Mouse (Mus musculus) lung, embryonic 14.5 days (tissue): ENCODE measurements around the gene Gm10447. TPM values are rescaled to one million over a fixed set of nuclear protein-coding genes. Genes with fewer than 3 reads are reported as not detected.

ENCODE experiments used
- ATAC-seq: fragments of 200-750 bp; cut with Nextera tagmentation; 2 replicates; pipeline ENCODE4 v1.8.0; 2017; ENCODE audit warnings: mild to moderate bottlenecking, moderate TSS enrichment, moderate library complexity; ENCODE audit not compliant: insufficient read depth
- DNase-seq: peaks from one replicate; pipeline ENCODE4 v3.0.0-alpha.2; 2015
- H3K27ac ChIP-seq: fragments of 300-500 bp; sonication (generic); 2 replicates; pipeline ENCODE4 v1.5.1; 2014; ENCODE audit warnings: low read depth, mild to moderate bottlenecking, moderate library complexity
- H3K27me3 ChIP-seq: fragments of 300-500 bp; sonication (generic); 2 replicates; pipeline ENCODE4 v1.6.1; 2014; ENCODE audit warnings: low read length, control low read depth; ENCODE audit not compliant: insufficient read depth
- H3K36me3 ChIP-seq: fragments of 300-500 bp; sonication (generic); 2 replicates; pipeline ENCODE4 v1.6.1; 2014; ENCODE audit warnings: control low read depth; ENCODE audit not compliant: insufficient read depth
- H3K4me1 ChIP-seq: fragments of 300-500 bp; sonication (generic); 2 replicates; pipeline ENCODE4 v1.6.1; 2014; ENCODE audit warnings: antibody characterized with exemption, control low read depth; ENCODE audit not compliant: insufficient read depth
- H3K4me2 ChIP-seq: fragments of 300-500 bp; sonication (generic); 2 replicates; pipeline ENCODE4 v1.6.1; 2014; ENCODE audit warnings: mild to moderate bottlenecking
- H3K4me3 ChIP-seq: fragments of 300-500 bp; sonication (generic); 2 replicates; pipeline ENCODE4 v1.5.1; 2014; ENCODE audit warnings: low read depth, low read length
- H3K9ac ChIP-seq: fragments of 300-500 bp; sonication (generic); 2 replicates; pipeline ENCODE4 v1.6.1; 2014
- H3K9me3 ChIP-seq: fragments of 300-500 bp; sonication (generic); 2 replicates; pipeline ENCODE4 v1.6.1; 2016; ENCODE audit warnings: low read depth, low read length, control low read depth
- CTCF ChIP-seq: IDR thresholded peaks from 2 replicates; pipeline ENCODE4 v1.5.1; 2016; ENCODE audit warnings: antibody characterized with exemption, low read depth
- whole genome bisulfite sequencing: fragments of 180-500 bp; shearing (Covaris S2); extraction: QIAGEN DNeasy Blood & Tissue Kit; methylation state at CpG from one replicate; pipeline ENCODE4 v1.1.7; 2014; 5-methylcytosine and 5-hydroxymethylcytosine counted together
- polyA plus RNA-seq: library from polyadenylated mRNA; unstranded; fragments of >200 nt; fragmentation: Nextera tagmentation; extraction: Ambion mirVana; gene quantifications from 2 replicates; pipeline ENCODE4 v1.2.1, GENCODE M21; 2014

Gm10447 gene
- polyA plus RNA-seq, 1 experiment from 2014 or later, result not detected

DNA sequence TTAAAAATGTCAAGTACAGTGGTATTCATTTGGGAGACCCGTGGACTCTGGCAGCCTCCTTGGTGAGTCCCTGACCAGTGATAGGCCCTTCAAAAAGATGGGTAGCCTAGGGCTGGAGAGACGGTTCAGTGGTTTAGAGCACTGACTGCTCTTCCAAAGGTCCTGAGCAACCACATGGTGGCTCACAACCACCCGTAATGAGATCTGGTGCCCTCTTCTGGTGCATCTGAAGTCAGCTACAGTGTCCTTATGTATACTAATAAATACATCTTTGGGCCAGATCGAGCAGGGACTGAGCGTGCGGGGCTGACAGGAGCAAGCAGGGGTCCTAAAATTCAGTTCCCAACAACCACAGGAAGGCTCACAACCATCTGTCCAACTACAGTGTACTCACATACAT is 13.0 kb downstream of the Gm10447 start:
- H3K36me3 ChIP-seq, result no peaks in the 10 kb centered on the region
- H3K9me3 ChIP-seq, result no peaks in the 10 kb centered on the region
- ATAC-seq (no peak), DNase-seq (no peak)
- 32% methylated on average over 6 of the region's 6 CpGs for WGBS
- H3K9ac ChIP-seq, result no peak overlapping the region
- peak; percentile 66 for TF ChIP-seq CTCF
- H3K4me1 ChIP-seq, result no peaks in the 10 kb centered on the region
- H3K27me3 ChIP-seq, result no peaks in the 10 kb centered on the region
- no peak overlapping the region for H3K4me2 ChIP-seq
- no peak overlapping the region for H3K27ac ChIP-seq
- no peak overlapping the region for H3K4me3 ChIP-seq

DNA sequence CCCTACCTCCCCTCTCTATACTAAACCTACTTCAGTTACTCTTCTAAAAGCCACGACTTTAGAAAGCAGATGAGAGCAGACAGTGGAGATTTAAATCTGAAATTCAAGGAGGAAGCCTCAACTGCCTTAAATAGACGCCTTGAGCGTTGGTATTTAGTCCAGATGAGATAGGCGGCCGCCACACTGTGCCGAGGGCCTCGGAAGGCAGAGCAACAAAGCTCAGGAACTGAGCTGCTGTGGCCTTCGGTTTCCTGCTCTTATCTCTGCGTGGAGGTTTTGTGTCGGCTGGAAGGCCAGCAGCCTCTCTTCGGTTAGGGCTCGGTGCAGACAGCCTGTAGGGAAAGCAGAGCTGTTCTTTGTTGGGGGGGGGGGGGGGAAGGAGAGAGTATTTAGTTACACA is 15.0 kb downstream of the Gm10447 start:
- H3K4me3 ChIP-seq, result no peak overlapping the region
- H3K27ac ChIP-seq, result peak overlapping the region; percentile 30; the same call in 1 of the 2 replicates
- H3K27me3 ChIP-seq, result no peaks in the 10 kb centered on the region
- no peaks in the 10 kb centered on the region for H3K36me3 ChIP-seq
- WGBS, result 18% methylated on average over 12 of the region's 12 CpGs
- H3K4me1 ChIP-seq, result no peaks in the 10 kb centered on the region
- no peak for ATAC-seq
- no peaks in the 10 kb centered on the region for H3K9me3 ChIP-seq
- DNase-seq, result no peak
- TF ChIP-seq CTCF, result no peak
- H3K9ac ChIP-seq, result no peak overlapping the region
- no peak overlapping the region for H3K4me2 ChIP-seq

DNA sequence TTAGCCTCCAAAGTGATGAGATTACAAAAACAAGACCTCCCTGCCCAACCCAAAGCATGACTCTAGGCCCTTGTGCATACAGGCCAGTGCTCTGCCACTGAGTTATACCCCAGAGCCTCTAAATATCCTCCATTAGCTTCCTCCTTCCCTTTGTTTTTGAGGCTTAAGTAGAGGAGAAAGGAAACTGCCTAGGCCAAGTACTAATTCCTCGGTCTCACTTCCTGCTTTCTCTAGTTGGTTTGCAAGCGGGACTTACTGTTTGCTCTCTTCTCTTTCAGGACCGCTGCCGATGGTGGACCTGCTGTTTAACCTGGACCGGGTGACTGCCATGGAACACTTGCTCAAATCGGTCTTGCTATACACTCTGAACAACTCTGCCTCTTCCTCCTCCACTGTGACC is 20.6 kb downstream of the Gm10447 start:
- H3K27me3 ChIP-seq, result no peaks in the 10 kb centered on the region
- no peak for TF ChIP-seq CTCF
- 80% methylated on average over 6 of the region's 6 CpGs for WGBS
- no peaks in the 10 kb centered on the region for H3K4me1 ChIP-seq
- no peak overlapping the region for H3K27ac ChIP-seq
- ATAC-seq (no peak), DNase-seq (no peak)
- H3K9me3 ChIP-seq, result no peaks in the 10 kb centered on the region
- no peak overlapping the region for H3K4me3 ChIP-seq
- H3K9ac ChIP-seq, result no peak overlapping the region
- H3K36me3 ChIP-seq, result no peaks in the 10 kb centered on the region
- no peak overlapping the region for H3K4me2 ChIP-seq

DNA sequence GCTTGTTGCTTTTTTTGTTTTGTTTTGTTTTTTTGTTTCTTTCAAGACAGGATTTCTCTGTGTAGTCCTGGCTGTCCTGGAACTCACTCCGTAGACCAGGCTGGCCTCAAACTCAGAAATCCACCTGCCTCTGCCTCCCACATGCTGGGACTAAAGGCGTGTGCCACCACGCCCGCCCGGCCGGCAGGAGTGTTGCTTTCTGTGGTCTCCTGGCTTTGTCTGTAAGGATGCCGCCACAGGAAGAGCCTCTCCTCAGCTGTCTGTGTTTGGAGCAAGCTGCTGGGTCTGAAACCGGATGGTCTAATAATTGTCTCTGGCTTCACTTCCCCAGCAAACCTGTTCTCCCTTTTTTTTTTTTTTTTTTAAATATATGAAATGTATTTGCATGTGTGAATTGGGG is 21.4 kb downstream of the Gm10447 start:
- DNase-seq (no peak), ATAC-seq (no peak)
- Histone ChIP-seq H3K36me3 (no peaks in the 10 kb centered on the region), H3K27ac (no peak overlapping the region), H3K4me1 (no peaks in the 10 kb centered on the region), H3K9me3 (no peaks in the 10 kb centered on the region), H3K9ac (no peak overlapping the region), H3K4me3 (no peak overlapping the region), H3K4me2 (no peak overlapping the region), H3K27me3 (no peaks in the 10 kb centered on the region)
- TF ChIP-seq CTCF, result no peak
- 78% methylated on average over 8 of the region's 8 CpGs for WGBS

DNA sequence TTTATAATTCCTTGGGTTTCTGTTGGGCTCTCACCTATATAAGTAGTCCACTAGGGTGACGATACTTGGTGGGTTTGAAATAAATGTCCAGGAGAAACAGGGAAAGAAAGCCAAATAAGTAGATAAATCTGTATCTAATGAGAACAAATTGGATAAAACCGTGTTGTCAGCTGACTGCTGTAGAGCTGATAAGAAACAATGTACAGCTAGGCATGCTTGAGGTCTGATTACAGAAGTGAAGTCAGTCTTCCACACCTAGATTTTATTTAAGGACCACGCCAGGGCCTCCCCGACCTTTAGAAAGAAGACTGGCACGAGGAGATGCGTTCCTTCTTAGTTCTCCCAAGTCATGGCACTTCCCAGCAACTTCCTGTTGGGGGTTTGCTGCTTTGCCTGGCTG is 23.9 kb downstream of the Gm10447 start:
- no peak overlapping the region for H3K27ac ChIP-seq
- DNase-seq, result no peak
- H3K9me3 ChIP-seq, result no peaks in the 10 kb centered on the region
- H3K27me3 ChIP-seq, result no peaks in the 10 kb centered on the region
- no peak overlapping the region for H3K4me2 ChIP-seq
- H3K9ac ChIP-seq, result no peak overlapping the region
- no peak for ATAC-seq
- no peak overlapping the region for H3K4me3 ChIP-seq
- H3K4me1 ChIP-seq, result peaks cover 7% of the 10 kb centered on the region
- H3K36me3 ChIP-seq, result peaks cover 9% of the 10 kb centered on the region
- 41% methylated on average over 6 of the region's 6 CpGs for WGBS
- no peak for TF ChIP-seq CTCF

DNA sequence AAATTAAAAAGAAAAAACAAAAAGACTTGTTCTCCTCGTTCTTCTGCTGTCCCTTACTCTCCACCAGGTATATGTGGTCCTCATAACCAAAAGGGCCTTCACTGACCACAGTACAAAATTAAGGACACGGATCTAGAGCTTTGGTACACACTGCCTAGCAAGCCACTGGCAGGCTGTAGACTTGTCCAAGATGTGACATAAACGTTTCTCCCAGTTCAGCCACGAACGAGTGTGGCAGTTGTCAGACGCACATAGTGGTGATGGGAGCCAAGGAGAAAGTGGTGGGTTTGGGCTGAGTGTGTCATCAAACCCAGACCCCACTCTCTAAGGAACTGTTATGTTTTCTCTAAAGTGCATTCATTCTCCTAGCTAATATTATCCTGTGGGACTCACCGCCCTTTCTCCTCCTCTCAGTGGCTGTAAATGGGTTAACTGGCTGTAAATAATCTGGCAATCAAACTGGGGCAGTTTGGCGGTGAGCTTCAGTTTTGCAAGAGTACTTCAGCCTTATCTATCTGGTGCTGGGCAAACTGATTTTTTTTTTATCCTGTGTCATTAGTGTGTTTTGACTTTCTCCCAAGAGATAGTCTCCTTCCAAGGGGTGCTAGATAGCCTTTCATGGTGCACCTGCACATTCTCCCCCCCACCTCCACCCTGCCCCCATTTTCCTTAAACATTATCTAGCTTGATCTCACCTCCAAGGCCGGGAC is 25.4 kb downstream of the Gm10447 start:
- Histone ChIP-seq H3K9me3 (no peaks in the 10 kb centered on the region), H3K36me3 (peaks cover 11% of the 10 kb centered on the region), H3K4me3 (peak overlapping the region; percentile 94), H3K4me1 (peaks cover 7% of the 10 kb centered on the region), H3K4me2 (peak overlapping the region; percentile 91), H3K9ac (peak overlapping the region; percentile 40), H3K27me3 (no peaks in the 10 kb centered on the region), H3K27ac (peak overlapping the region; percentile 37)
- TF ChIP-seq CTCF, result no peak
- no peak for DNase-seq
- ATAC-seq, result peak; percentile 63
- 11% methylated on average over 9 of the region's 9 CpGs for WGBS

DNA sequence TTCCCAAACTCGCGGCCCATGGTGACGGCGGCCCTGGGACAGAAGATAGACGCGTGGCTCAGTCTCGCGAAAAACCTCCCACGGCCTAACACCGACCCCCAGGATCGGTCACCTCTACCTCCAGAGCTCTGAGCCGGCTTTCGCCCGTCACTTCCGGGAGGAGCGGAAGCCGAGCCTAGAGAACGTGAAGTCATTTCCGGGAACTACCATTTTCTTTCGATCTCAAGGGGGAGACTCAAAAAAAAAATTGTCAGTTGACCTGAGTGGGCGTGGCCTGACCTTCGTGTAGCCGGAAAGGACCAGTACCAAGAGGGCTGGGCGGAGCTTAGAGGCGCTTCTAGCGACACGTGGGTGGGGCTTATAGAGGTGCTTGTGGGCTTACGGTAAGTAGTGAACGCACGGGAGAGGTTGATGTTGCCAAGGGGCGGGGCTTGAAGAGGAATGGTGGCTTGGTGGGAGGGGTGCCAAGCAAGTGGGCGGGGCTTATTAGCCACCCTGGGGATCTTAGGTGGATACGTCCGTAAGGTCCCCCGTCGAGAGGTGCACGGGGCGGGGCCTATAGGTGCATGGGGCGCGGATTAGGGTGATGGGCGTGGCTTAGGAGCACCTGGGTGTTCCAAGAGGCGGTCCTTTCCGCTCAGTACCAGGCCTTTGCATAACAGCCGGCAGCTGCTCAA is 26.1 kb downstream of the Gm10447 start, which contains the start of the genes Uqcrq and Gdf9:
Uqcrq (minus strand) TSS at position 162 of the 677 bp plus-strand sequence.
Gdf9 (plus strand) TSS at position 354 of the 677 bp plus-strand sequence.
- ATAC-seq (peak; percentile 92), DNase-seq (peak; percentile 100)
- Histone ChIP-seq H3K4me2 (peak within 1 kb of the TSS; percentile 91), H3K27me3 (no peaks in the 10 kb centered on the region), H3K36me3 (peaks cover 11% of the 10 kb centered on the region), H3K4me1 (peaks cover 7% of the 10 kb centered on the region), H3K9me3 (no peaks in the 10 kb centered on the region), H3K9ac (peak within 1 kb of the TSS; percentile 89), H3K27ac (peak within 1 kb of the TSS; percentile 72), H3K4me3 (peak within 1 kb of the TSS; percentile 94)
- WGBS, result 1% methylated on average over 44 of the region's 44 CpGs
- no peak for TF ChIP-seq CTCF
